Mouse (Mus musculus): ENCODE results near the gene Prss32. TPM values are rescaled to one million over a fixed set of nuclear protein-coding genes. Genes with fewer than 3 reads are reported as not detected.

Gene Prss32
- polyA plus RNA-seq (2015; fragmentation: Nextera tagmentation; extraction: Ambion mirVana), result 13.6 and 14.8 TPM in 2 replicates

DNA sequence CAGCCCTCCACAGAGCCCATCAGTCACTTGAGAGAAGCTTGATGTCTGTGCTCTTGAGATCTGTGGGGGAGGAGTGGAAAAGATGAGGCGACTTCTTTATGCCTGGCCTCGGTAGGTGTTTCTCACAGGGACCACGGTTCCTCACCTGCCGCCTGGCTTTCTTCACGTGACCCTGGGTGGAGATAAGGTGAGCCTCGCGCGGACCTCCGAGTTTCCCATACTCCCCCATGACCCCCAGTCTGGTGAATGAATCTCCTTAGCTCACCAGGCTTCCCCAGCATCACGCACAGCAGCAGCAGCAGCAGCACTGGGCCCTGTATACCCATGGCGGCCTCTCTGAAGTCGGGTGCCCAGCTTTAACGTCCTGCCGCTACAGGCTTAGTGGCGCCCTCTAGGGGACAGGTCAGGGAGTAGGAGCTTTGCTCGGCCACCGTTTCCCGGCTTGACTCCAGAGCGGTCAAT lies at the start of gene Prss32, which contains the start of gene Prss41:
Gene Prss32, plus strand, starts transcription at position 44 of the 462 bp plus-strand sequence.
Gene Prss41, minus strand, starts transcription at position 361 of the 462 bp plus-strand sequence.
- peak; percentile 63 for ATAC-seq (ENCODE audit: low FRiP score, low TSS enrichment)
- DNase-seq (ENCODE audit: low spot score), result peak; percentile 73
- WGBS, result 18% methylated on average over 19 of the region's 19 CpGs
- Histone ChIP-seq H3K27ac (replicated peaks) (no peak within 1 kb of the TSS), H3K9ac (ENCODE audit: low read length) (no peak within 1 kb of the TSS), H3K36me3 (ENCODE audit: control insufficient read depth, insufficient read depth, low read length) (no peaks in the 10 kb centered on the region), H3K4me2 (replicated peaks; ENCODE audit: low read depth) (no peak within 1 kb of the TSS), H3K4me3 (ENCODE audit: low read depth, low read length) (no peak within 1 kb of the TSS), H3K27me3 (ENCODE audit: control insufficient read depth, insufficient read depth, low read length) (no peaks in the 10 kb centered on the region), H3K9me3 (ENCODE audit: control insufficient read depth, low read length) (no peaks in the 10 kb centered on the region), H3K4me1 (replicated peaks; ENCODE audit: control insufficient read depth, insufficient read depth) (no peaks in the 10 kb centered on the region)
- TF ChIP-seq CTCF (IDR thresholded peaks at IDR 0.05; ENCODE audit: low read depth), result peak; percentile 74
- TF ChIP-seq EP300 (optimal IDR thresholded peaks at IDR 0.05), result no peak

- ATAC-seq (ENCODE audit: low FRiP score, low TSS enrichment), result no peak
- H3K4me2 ChIP-seq (replicated peaks; ENCODE audit: low read depth), result no peak overlapping the region
- H3K36me3 ChIP-seq (ENCODE audit: control insufficient read depth, insufficient read depth, low read length), result no peaks in the 10 kb centered on the region
- peaks cover 2% of the 10 kb centered on the region; the same call in 1 of the 2 replicates for H3K4me1 ChIP-seq (replicated peaks; ENCODE audit: control insufficient read depth, insufficient read depth)
- WGBS, result 95% methylated on average over 8 of the region's 8 CpGs
- no peaks in the 10 kb centered on the region for H3K27me3 ChIP-seq (ENCODE audit: control insufficient read depth, insufficient read depth, low read length)
- H3K9me3 ChIP-seq (ENCODE audit: control insufficient read depth, low read length), result no peaks in the 10 kb centered on the region
- H3K9ac ChIP-seq (ENCODE audit: low read length), result no peak overlapping the region
- DNase-seq (ENCODE audit: low spot score), result no peak
- no peak overlapping the region for H3K4me3 ChIP-seq (ENCODE audit: low read depth, low read length)
- TF ChIP-seq EP300 (optimal IDR thresholded peaks at IDR 0.05) (no peak), CTCF (IDR thresholded peaks at IDR 0.05; ENCODE audit: low read depth) (no peak)
- H3K27ac ChIP-seq (replicated peaks), result no peak overlapping the region
Observed at GRCm38 (mm10) chr17:23795323-23795722, 48.3 kb upstream of the Prss32 start.

DNA sequence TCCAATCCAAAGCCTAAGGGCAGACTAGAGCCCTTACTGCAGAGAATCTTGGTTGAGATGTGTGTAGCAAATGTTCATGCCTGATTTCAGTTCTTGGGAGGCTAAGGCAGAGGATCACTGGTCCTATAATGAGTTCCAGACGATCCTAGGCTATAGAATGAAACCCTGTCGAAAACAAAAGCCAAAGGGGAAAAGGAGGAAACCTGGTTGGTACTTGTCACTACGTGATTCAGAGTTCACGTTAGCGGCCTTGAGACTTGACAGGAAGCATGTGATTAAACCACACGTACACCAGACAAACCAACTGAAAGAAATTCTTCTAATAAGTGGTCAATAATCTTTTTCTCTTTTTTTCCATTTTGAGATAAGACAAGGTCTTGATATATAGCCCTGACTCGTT lies 46.3 kb upstream of the Prss32 start:
- Histone ChIP-seq H3K27ac (replicated peaks) (no peak overlapping the region), H3K9ac (ENCODE audit: low read length) (no peak overlapping the region), H3K27me3 (ENCODE audit: control insufficient read depth, insufficient read depth, low read length) (no peaks in the 10 kb centered on the region), H3K36me3 (ENCODE audit: control insufficient read depth, insufficient read depth, low read length) (no peaks in the 10 kb centered on the region), H3K4me2 (replicated peaks; ENCODE audit: low read depth) (no peak overlapping the region), H3K4me1 (replicated peaks; ENCODE audit: control insufficient read depth, insufficient read depth) (no peaks in the 10 kb centered on the region), H3K4me3 (ENCODE audit: low read depth, low read length) (no peak overlapping the region), H3K9me3 (ENCODE audit: control insufficient read depth, low read length) (no peaks in the 10 kb centered on the region)
- DNase-seq (ENCODE audit: low spot score) (no peak), ATAC-seq (ENCODE audit: low FRiP score, low TSS enrichment) (no peak)
- WGBS, result 67% methylated on average over 7 of the region's 7 CpGs
- TF ChIP-seq EP300 (optimal IDR thresholded peaks at IDR 0.05) (no peak), CTCF (IDR thresholded peaks at IDR 0.05; ENCODE audit: low read depth) (no peak)

- no peak for ATAC-seq (ENCODE audit: low FRiP score, low TSS enrichment)
Observed at GRCm38 (mm10) chr17:23801627-23802026, 42.0 kb upstream of the Prss32 start.

GRCm38 (mm10) chr17:23802746-23803365 lies 40.8 kb upstream of the Prss32 start:
- H3K27me3 ChIP-seq (ENCODE audit: control insufficient read depth, insufficient read depth, low read length), result no peaks in the 10 kb centered on the region
- H3K9ac ChIP-seq (ENCODE audit: low read length), result peak overlapping the region; percentile 97
- H3K4me3 ChIP-seq (ENCODE audit: low read depth, low read length), result peak overlapping the region; percentile 97
- H3K36me3 ChIP-seq (ENCODE audit: control insufficient read depth, insufficient read depth, low read length), result no peaks in the 10 kb centered on the region
- no peaks in the 10 kb centered on the region for H3K9me3 ChIP-seq (ENCODE audit: control insufficient read depth, low read length)
- DNase-seq (ENCODE audit: low spot score) (peak; percentile 99), ATAC-seq (ENCODE audit: low FRiP score, low TSS enrichment) (peak; percentile 98)
- H3K27ac ChIP-seq (replicated peaks), result peak overlapping the region; percentile 98
- WGBS, result under 1% methylated on average over 60 of the region's 60 CpGs
- H3K4me1 ChIP-seq (replicated peaks; ENCODE audit: control insufficient read depth, insufficient read depth), result peaks cover 3% of the 10 kb centered on the region; the same call in 1 of the 2 replicates
- H3K4me2 ChIP-seq (replicated peaks; ENCODE audit: low read depth), result peak overlapping the region; percentile 65
- no peak for TF ChIP-seq CTCF (IDR thresholded peaks at IDR 0.05; ENCODE audit: low read depth)
- TF ChIP-seq EP300 (optimal IDR thresholded peaks at IDR 0.05), result no peak

More at GRCm38 (mm10) chr17:23801627-23802026, 42.0 kb upstream of the Prss32 start:
- H3K27ac ChIP-seq (replicated peaks), result no peak overlapping the region
- WGBS, result 96% methylated on average over 10 of the region's 10 CpGs
- TF ChIP-seq CTCF (IDR thresholded peaks at IDR 0.05; ENCODE audit: low read depth), result no peak
- no peak for TF ChIP-seq EP300 (optimal IDR thresholded peaks at IDR 0.05)
- no peaks in the 10 kb centered on the region for H3K9me3 ChIP-seq (ENCODE audit: control insufficient read depth, low read length)
- no peak for DNase-seq (ENCODE audit: low spot score)
- H3K4me2 ChIP-seq (replicated peaks; ENCODE audit: low read depth), result no peak overlapping the region
- H3K4me1 ChIP-seq (replicated peaks; ENCODE audit: control insufficient read depth, insufficient read depth), result peaks cover 3% of the 10 kb centered on the region; the same call in 1 of the 2 replicates
- H3K9ac ChIP-seq (ENCODE audit: low read length), result no peak overlapping the region
- H3K27me3 ChIP-seq (ENCODE audit: control insufficient read depth, insufficient read depth, low read length), result no peaks in the 10 kb centered on the region
- H3K4me3 ChIP-seq (ENCODE audit: low read depth, low read length), result no peak overlapping the region
- H3K36me3 ChIP-seq (ENCODE audit: control insufficient read depth, insufficient read depth, low read length), result no peaks in the 10 kb centered on the region

All from stomach, postnatal 0 days (tissue).